Mouse (Mus musculus): ENCODE measurements around the gene Cacna1d. TPM values are rescaled to one million over a fixed set of nuclear protein-coding genes. Genes with fewer than 3 reads are reported as not detected.

Cacna1d gene
- polyA plus RNA-seq, 1 experiment from 2014 or later = 2.8 TPM

DNA sequence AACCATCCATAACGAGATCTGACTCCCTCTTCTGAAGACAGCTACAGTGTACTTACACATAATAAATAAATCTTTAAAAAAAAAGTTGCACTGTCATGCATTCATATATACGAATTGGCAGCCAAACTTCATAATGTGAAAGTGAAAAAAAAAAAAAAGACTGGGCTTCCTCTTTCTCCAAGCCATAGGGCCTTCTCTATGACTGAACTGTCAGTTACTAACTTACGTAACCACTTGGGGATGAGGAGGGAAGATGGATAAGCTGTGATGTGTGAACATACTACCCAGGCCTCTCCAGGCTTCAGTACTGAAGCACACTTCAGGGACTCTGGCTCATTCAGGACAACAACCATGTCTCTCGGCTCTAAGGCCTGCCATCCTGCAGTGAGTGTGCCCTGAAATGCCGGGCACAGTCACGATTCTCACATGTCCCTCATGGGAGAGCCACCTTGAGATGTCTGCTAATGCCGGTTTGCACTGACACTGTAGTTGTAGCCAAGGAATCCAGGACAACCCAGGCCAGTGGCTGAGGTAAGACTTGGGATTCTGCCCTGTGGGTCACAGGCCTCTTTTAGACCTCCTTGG lies 447.8 kb downstream of the Cacna1d start:
- Histone ChIP-seq H3K9ac (replicated peaks) (no peak overlapping the region), H3K4me3 (no peak overlapping the region), H3K27ac (replicated peaks) (no peak overlapping the region), H3K27me3 (no peaks in the 10 kb centered on the region), H3K36me3 (no peaks in the 10 kb centered on the region), H3K9me3 (no peaks in the 10 kb centered on the region), H3K4me1 (no peaks in the 10 kb centered on the region), H3K4me2 (replicated peaks) (no peak overlapping the region)
- WGBS = 86% methylated on average over 7 of the region's 7 CpGs
- ATAC-seq (ENCODE audit: low FRiP score, low read depth) = no peak

GRCm38 (mm10) chr14:30041836-30042235 lies 449.4 kb downstream of the Cacna1d start:
- H3K27me3 ChIP-seq = no peaks in the 10 kb centered on the region
- no peak overlapping the region for H3K4me3 ChIP-seq
- H3K4me2 ChIP-seq (replicated peaks) = no peak overlapping the region
- no peak for ATAC-seq (ENCODE audit: low FRiP score, low read depth)
- no peaks in the 10 kb centered on the region for H3K36me3 ChIP-seq
- H3K9ac ChIP-seq (replicated peaks) = no peak overlapping the region
- H3K9me3 ChIP-seq = no peaks in the 10 kb centered on the region
- H3K4me1 ChIP-seq = no peaks in the 10 kb centered on the region
- 86% methylated on average over 9 of the region's 9 CpGs for WGBS
- H3K27ac ChIP-seq (replicated peaks) = no peak overlapping the region

DNA sequence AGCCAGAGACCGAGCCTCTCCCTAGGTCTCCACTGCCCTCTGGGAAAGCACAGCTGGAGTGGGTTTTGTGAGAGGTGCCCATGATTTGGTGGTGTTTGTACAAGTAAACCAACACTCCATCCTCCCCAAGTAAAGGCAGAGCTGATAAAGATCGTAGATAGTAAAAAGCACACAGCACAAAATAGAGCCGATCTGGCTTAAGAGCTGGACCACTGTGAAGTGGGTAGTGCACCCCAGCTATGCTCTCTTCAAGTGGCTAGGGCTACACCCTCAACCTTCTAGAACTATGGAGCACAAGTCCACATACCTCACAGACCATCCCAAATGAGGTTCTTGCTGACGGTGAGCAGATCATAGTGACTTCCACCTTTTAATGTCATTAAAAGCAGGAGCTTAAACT lies 451.8 kb downstream of the Cacna1d start:
- no peak for ATAC-seq (ENCODE audit: low FRiP score, low read depth)
- H3K9me3 ChIP-seq = no peaks in the 10 kb centered on the region
- H3K9ac ChIP-seq (replicated peaks) = no peak overlapping the region
- H3K4me3 ChIP-seq = no peak overlapping the region
- no peaks in the 10 kb centered on the region for H3K36me3 ChIP-seq
- no peaks in the 10 kb centered on the region for H3K27me3 ChIP-seq
- 82% methylated on average over 4 of the region's 4 CpGs for WGBS
- H3K27ac ChIP-seq (replicated peaks) = no peak overlapping the region
- no peak overlapping the region for H3K4me2 ChIP-seq (replicated peaks)
- no peaks in the 10 kb centered on the region for H3K4me1 ChIP-seq

- Histone ChIP-seq H3K36me3 (no peaks in the 10 kb centered on the region), H3K27me3 (no peaks in the 10 kb centered on the region), H3K4me1 (no peaks in the 10 kb centered on the region), H3K4me2 (replicated peaks) (no peak overlapping the region), H3K4me3 (no peak overlapping the region), H3K9me3 (no peaks in the 10 kb centered on the region), H3K9ac (replicated peaks) (no peak overlapping the region), H3K27ac (replicated peaks) (no peak overlapping the region)
- 89% methylated on average over 18 of the region's 18 CpGs for WGBS
- no peak for ATAC-seq (ENCODE audit: low FRiP score, low read depth)
Observed at GRCm38 (mm10) chr14:30038431-30038830, 452.8 kb downstream of the Cacna1d start.

GRCm38 (mm10) chr14:30033405-30033804 lies 457.9 kb downstream of the Cacna1d start:
- Histone ChIP-seq H3K27me3 (no peaks in the 10 kb centered on the region), H3K4me2 (replicated peaks) (no peak overlapping the region), H3K4me1 (no peaks in the 10 kb centered on the region), H3K27ac (replicated peaks) (no peak overlapping the region), H3K36me3 (no peaks in the 10 kb centered on the region), H3K9me3 (no peaks in the 10 kb centered on the region), H3K4me3 (no peak overlapping the region), H3K9ac (replicated peaks) (no peak overlapping the region)
- ATAC-seq (ENCODE audit: low FRiP score, low read depth) = no peak
- 71% methylated on average over 8 of the region's 8 CpGs for WGBS

DNA sequence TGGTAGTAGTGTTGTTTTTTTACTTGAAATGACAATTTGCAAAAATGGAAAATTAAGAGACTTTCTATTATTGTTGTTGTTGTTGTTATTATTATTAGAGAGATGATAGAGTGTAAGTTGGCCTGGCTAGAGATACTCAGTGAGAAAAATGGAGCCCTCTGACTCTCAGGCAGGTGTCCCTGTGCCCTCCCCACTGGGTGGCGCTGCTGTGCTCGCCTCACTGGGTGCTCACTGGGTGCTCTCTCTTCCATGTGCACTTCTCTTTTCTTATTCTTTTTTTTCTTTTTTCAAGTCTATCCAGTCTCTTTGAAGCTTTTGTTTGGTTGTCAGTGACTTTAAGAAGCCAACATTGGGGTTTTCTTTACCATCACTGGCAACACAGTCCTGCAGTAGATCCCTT lies 463.9 kb downstream of the Cacna1d start:
- H3K4me2 ChIP-seq (replicated peaks) = no peak overlapping the region
- WGBS = 46% methylated on average over 2 of the region's 2 CpGs
- no peak overlapping the region for H3K4me3 ChIP-seq
- H3K4me1 ChIP-seq = no peaks in the 10 kb centered on the region
- H3K27ac ChIP-seq (replicated peaks) = no peak overlapping the region
- H3K9me3 ChIP-seq = no peaks in the 10 kb centered on the region
- no peak for ATAC-seq (ENCODE audit: low FRiP score, low read depth)
- H3K9ac ChIP-seq (replicated peaks) = no peak overlapping the region
- no peaks in the 10 kb centered on the region for H3K36me3 ChIP-seq
- H3K27me3 ChIP-seq = no peaks in the 10 kb centered on the region

- 73% methylated on average over 7 of the region's 7 CpGs for WGBS
Observed at GRCm38 (mm10) chr14:30024387-30024786, 466.9 kb downstream of the Cacna1d start.

DNA sequence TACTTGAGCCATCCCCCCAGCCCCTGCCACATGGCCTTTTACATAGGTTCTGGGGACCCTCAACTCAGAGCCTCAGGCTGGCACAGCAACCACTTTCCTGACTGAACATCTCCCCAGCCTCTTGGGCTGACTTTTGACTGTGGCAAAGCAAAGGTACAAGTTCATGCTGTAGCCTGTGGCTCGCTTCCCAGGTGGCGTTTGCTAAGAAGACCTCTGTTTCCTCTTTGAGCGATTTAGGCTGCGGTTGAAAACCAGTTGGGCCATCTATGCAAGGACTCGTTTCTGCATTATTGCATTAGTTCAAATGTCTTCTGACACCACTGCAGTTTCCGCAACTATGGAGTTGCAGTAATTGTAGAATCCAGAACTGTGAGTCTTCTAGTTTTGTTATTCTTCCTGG lies 468.8 kb downstream of the Cacna1d start:
- H3K9me3 ChIP-seq = no peaks in the 10 kb centered on the region
- WGBS = 90% methylated on average over 6 of the region's 6 CpGs
- H3K27me3 ChIP-seq = no peaks in the 10 kb centered on the region
- H3K4me1 ChIP-seq = no peaks in the 10 kb centered on the region
- H3K36me3 ChIP-seq = no peaks in the 10 kb centered on the region
- H3K4me2 ChIP-seq (replicated peaks) = no peak overlapping the region
- H3K9ac ChIP-seq (replicated peaks) = no peak overlapping the region
- no peak overlapping the region for H3K27ac ChIP-seq (replicated peaks)
- no peak overlapping the region for H3K4me3 ChIP-seq
- ATAC-seq (ENCODE audit: low FRiP score, low read depth) = no peak

More at GRCm38 (mm10) chr14:30024387-30024786, 466.9 kb downstream of the Cacna1d start:
- Histone ChIP-seq H3K36me3 (no peaks in the 10 kb centered on the region), H3K4me1 (no peaks in the 10 kb centered on the region), H3K9me3 (no peaks in the 10 kb centered on the region), H3K27me3 (no peaks in the 10 kb centered on the region), H3K4me2 (replicated peaks) (no peak overlapping the region), H3K4me3 (no peak overlapping the region), H3K27ac (replicated peaks) (no peak overlapping the region), H3K9ac (replicated peaks) (no peak overlapping the region)
- no peak for ATAC-seq (ENCODE audit: low FRiP score, low read depth)

- ATAC-seq (ENCODE audit: low FRiP score, low read depth) = no peak
- Histone ChIP-seq H3K9ac (replicated peaks) (no peak overlapping the region), H3K4me1 (no peaks in the 10 kb centered on the region), H3K27ac (replicated peaks) (no peak overlapping the region), H3K27me3 (no peaks in the 10 kb centered on the region), H3K4me2 (replicated peaks) (no peak overlapping the region), H3K36me3 (no peaks in the 10 kb centered on the region), H3K4me3 (no peak overlapping the region), H3K9me3 (no peaks in the 10 kb centered on the region)
- 41% methylated on average over 9 of the region's 9 CpGs for WGBS
Observed at GRCm38 (mm10) chr14:30019792-30020575, 471.3 kb downstream of the Cacna1d start.

DNA sequence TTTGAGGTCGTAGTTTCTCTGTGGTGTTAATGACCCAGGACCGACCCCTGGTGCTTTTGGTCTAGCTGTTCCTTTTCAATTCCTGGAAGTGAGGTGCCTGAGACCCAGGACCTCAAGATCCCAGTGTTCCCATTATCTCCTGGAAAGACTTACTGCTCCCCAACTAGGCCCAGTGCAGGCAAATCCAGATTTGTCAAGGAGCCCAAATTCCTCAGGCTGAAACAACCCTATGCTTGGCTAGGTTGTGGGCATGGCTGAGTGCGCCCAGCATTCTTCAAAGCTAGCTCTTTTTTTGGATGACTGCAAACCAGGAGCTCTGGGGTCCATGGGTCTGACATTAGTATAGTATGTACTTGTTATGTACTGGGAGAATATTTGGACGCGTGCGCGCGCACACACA lies 471.9 kb downstream of the Cacna1d start:
- Histone ChIP-seq H3K9ac (replicated peaks) (no peak overlapping the region), H3K36me3 (no peaks in the 10 kb centered on the region), H3K4me3 (no peak overlapping the region), H3K27ac (replicated peaks) (no peak overlapping the region), H3K27me3 (no peaks in the 10 kb centered on the region), H3K9me3 (no peaks in the 10 kb centered on the region), H3K4me2 (replicated peaks) (no peak overlapping the region), H3K4me1 (no peaks in the 10 kb centered on the region)
- no peak for ATAC-seq (ENCODE audit: low FRiP score, low read depth)
- 90% methylated on average over 8 of the region's 8 CpGs for WGBS

DNA sequence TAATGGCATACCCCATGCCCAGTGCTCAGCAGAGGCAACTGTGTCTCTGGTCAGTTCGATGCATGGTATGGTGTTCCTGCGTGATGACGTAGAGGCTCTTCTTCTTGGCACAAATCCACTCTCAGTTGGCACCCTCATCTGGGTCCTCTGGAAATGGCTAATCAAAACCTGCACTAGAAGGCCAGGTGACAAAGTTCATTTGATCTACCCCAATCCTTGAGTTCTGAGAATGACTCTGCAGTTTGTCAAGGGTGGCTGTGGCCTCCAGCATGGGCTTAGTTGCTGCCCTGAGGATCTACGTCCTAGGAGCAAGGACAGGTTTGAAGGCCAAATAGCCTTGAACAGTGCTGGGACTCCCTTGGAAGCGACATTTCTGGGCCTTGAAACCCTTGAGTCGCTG lies 472.4 kb downstream of the Cacna1d start:
- ATAC-seq (ENCODE audit: low FRiP score, low read depth) = no peak
- H3K27ac ChIP-seq (replicated peaks) = no peak overlapping the region
- WGBS = 93% methylated on average over 6 of the region's 6 CpGs
- H3K36me3 ChIP-seq = no peaks in the 10 kb centered on the region
- no peaks in the 10 kb centered on the region for H3K9me3 ChIP-seq
- no peak overlapping the region for H3K4me3 ChIP-seq
- no peaks in the 10 kb centered on the region for H3K4me1 ChIP-seq
- no peak overlapping the region for H3K4me2 ChIP-seq (replicated peaks)
- H3K9ac ChIP-seq (replicated peaks) = no peak overlapping the region
- H3K27me3 ChIP-seq = no peaks in the 10 kb centered on the region

DNA sequence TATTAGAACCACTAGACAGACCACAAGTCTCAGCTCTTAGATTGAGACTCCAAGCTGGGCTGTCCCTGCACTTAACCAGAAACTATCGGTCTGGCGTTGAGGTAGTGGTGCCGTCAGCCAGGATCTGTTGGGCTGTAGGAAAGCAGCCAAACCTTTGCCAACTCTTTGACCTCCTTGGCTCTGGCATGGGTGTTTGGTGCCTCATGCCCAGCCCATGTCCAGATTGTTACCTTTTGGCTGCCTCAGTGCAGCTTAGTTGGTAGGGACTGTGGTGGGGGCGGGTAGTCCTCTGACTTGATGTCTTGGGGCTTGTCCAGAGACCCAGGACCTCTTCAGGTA lies 472.8 kb downstream of the Cacna1d start:
- no peak overlapping the region for H3K9ac ChIP-seq (replicated peaks)
- no peaks in the 10 kb centered on the region for H3K4me1 ChIP-seq
- no peak overlapping the region for H3K4me3 ChIP-seq
- H3K9me3 ChIP-seq = no peaks in the 10 kb centered on the region
- no peaks in the 10 kb centered on the region for H3K36me3 ChIP-seq
- no peaks in the 10 kb centered on the region for H3K27me3 ChIP-seq
- H3K27ac ChIP-seq (replicated peaks) = no peak overlapping the region
- ATAC-seq (ENCODE audit: low FRiP score, low read depth) = no peak
- WGBS = 94% methylated on average over 4 of the region's 4 CpGs
- no peak overlapping the region for H3K4me2 ChIP-seq (replicated peaks)
